Mouse (Mus musculus) embryonic facial prominence, embryonic 14.5 days (tissue): ENCODE measurements at regions not wholly inside any gene's neighbourhood (a gene's known extent, or its start where the extent isn't known, plus 50 kb on each side); places are given as distances from the start of the nearest gene placed in this dataset.

Source experiments
- ATAC-seq: fragments of 200-750 bp; cut with Nextera tagmentation; 2 replicates; pipeline ENCODE4 v1.8.0; 2017; ENCODE audit warnings: low read depth, moderate number of reproducible peaks, moderate TSS enrichment
- DNase-seq: peaks from one replicate; pipeline ENCODE4 v3.0.0-alpha.2; 2015; ENCODE audit warnings: low spot score
- H3K27ac ChIP-seq: fragments of 300-500 bp; sonication (generic); replicated peaks from 2 replicates; pipeline ENCODE4 v1.5.1; 2014; ENCODE audit warnings: low read depth, mild to moderate bottlenecking, low read length, moderate library complexity
- H3K27me3 ChIP-seq: fragments of 300-500 bp; sonication (generic); replicated peaks from 2 replicates; pipeline ENCODE4 v1.6.1; 2014; ENCODE audit warnings: low read length; ENCODE audit not compliant: control insufficient read depth, insufficient read depth
- H3K36me3 ChIP-seq: fragments of 300-500 bp; sonication (generic); 2 replicates; pipeline ENCODE4 v1.6.1; 2014; ENCODE audit warnings: low read length, mixed read lengths; ENCODE audit not compliant: control insufficient read depth, insufficient read depth
- H3K4me1 ChIP-seq: fragments of 300-500 bp; sonication (generic); 2 replicates; pipeline ENCODE4 v1.6.1; 2014; ENCODE audit warnings: antibody characterized with exemption, low read length; ENCODE audit not compliant: control insufficient read depth, insufficient read depth
- H3K4me2 ChIP-seq: fragments of 300-500 bp; sonication (generic); 2 replicates; pipeline ENCODE4 v1.6.1; 2014; ENCODE audit warnings: low read depth, mild to moderate bottlenecking, low read length, moderate library complexity, mixed read lengths
- H3K4me3 ChIP-seq: fragments of 300-500 bp; sonication (generic); 2 replicates; pipeline ENCODE4 v1.5.1; 2014; ENCODE audit warnings: low read depth, mild to moderate bottlenecking, low read length
- H3K9ac ChIP-seq: fragments of 300-500 bp; sonication (generic); 2 replicates; pipeline ENCODE4 v1.6.1; 2014; ENCODE audit warnings: low read depth, mild to moderate bottlenecking, low read length, moderate library complexity, mixed read lengths
- H3K9me3 ChIP-seq: fragments of 300-500 bp; sonication (generic); 2 replicates; pipeline ENCODE4 v1.6.1; 2016; ENCODE audit warnings: low read length; ENCODE audit not compliant: control insufficient read depth
- WGBS: fragments of 180-500 bp; shearing (Covaris S2); extraction: QIAGEN DNeasy Blood & Tissue Kit; methylation state at CpG from one replicate; pipeline ENCODE4 v1.1.7; 2014; 5-methylcytosine and 5-hydroxymethylcytosine counted together

DNA sequence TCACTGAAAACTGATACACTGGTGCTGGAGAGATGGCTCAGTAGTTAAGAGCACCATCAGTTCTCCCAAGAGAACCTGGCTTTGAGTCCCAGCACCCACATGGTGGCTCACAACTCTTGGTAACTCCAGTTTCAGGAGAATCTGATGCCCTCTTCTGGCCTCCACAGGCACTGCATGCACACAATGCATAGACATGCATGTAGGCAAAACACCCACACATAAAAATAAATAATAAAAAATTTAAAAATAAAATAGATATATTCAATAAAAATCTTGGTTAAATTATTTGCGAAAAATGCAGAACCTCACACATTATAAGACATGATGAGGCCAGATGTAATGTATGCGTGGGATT, 123.4 kb upstream of the Ccnd2 start:
- H3K4me2 ChIP-seq = no peak overlapping the region
- peaks cover 4% of the 10 kb centered on the region; the same call in 1 of the 2 replicates for H3K9me3 ChIP-seq
- ATAC-seq (no peak), DNase-seq (no peak)
- H3K27ac ChIP-seq = no peak overlapping the region
- no peaks in the 10 kb centered on the region for H3K4me1 ChIP-seq
- WGBS = 84% methylated on average over 2 of the region's 2 CpGs
- no peak overlapping the region for H3K4me3 ChIP-seq
- H3K9ac ChIP-seq = no peak overlapping the region
- H3K27me3 ChIP-seq = no peaks in the 10 kb centered on the region
- no peaks in the 10 kb centered on the region for H3K36me3 ChIP-seq

DNA sequence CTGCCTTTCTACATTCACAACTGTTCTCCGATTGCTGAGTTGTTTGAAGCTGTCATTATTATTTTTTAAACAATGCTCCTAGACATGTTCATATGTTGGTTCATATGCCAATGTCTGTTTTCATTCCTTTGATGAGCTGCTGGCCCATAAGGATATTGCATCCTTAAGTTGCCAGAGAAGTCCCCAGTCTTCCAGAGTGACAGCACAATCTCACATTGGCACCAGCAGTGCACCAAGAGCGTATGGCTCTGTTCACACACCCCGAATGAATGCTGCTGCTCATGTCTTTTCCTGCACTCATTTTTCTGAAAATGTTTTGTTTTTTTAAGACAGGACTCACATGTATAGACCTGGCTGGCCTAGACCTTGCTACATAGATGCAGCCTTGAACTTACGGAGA, 124.4 kb upstream of the Ccnd2 start:
- no peaks in the 10 kb centered on the region for H3K4me1 ChIP-seq
- no peak overlapping the region for H3K9ac ChIP-seq
- DNase-seq (no peak), ATAC-seq (no peak)
- H3K4me3 ChIP-seq = no peak overlapping the region
- peaks cover 4% of the 10 kb centered on the region; the same call in 1 of the 2 replicates for H3K9me3 ChIP-seq
- no peaks in the 10 kb centered on the region for H3K36me3 ChIP-seq
- no peak overlapping the region for H3K27ac ChIP-seq
- H3K27me3 ChIP-seq = no peaks in the 10 kb centered on the region
- WGBS = 90% methylated on average over 4 of the region's 4 CpGs
- no peak overlapping the region for H3K4me2 ChIP-seq

DNA sequence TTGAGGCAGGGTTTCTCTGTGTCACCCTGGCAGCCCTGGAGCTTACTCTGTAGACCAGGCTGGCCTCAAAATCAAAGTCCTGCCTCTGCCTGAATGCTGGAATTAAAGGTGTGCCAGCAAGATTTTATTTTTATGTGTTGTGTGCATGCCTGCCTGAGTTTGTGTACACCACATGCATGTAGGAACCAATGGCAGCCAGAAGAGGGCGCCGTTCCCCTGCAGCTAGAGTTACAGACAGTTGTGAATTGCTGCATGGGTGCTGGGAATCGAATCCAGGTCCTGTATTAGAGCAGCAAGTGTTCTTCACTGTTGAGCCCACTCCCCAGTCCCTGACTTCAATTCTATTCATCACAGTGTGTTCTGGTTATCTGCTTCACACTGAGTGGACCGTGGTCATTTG, 126.4 kb upstream of the Ccnd2 start:
- Histone ChIP-seq H3K27me3 (no peaks in the 10 kb centered on the region), H3K27ac (no peak overlapping the region), H3K9ac (no peak overlapping the region), H3K9me3 (0 out of 2 replicates have a peak, but pooled peaks cover 4% of the 10 kb centered on the region), H3K4me1 (no peaks in the 10 kb centered on the region), H3K4me2 (no peak overlapping the region), H3K36me3 (no peaks in the 10 kb centered on the region), H3K4me3 (no peak overlapping the region)
- DNase-seq (no peak), ATAC-seq (no peak)
- WGBS = 78% methylated on average over 4 of the region's 4 CpGs

DNA sequence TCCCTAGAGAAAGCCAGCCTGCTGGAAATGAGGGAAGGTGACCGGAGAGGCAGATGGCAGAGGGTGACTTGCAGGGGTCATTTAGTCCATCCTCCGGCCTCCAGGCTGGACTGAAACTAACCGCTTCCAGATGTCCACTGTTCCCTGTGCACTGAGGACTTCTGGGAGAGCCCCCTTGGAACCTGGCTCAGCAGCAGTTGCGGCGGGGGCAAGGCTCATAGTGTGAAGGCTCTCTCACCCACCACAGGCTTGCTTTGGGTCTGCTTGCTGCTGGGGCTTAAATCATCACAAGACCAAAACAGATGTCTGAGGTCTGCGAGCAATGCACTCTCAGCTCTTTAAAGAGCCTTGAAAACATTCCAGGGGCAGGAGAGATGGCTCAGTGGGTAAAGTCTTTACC, 132.2 kb upstream of the Ccnd2 start:
- H3K9me3 ChIP-seq = no peaks in the 10 kb centered on the region
- H3K4me2 ChIP-seq = no peak overlapping the region
- no peak overlapping the region for H3K4me3 ChIP-seq
- peaks cover 24% of the 10 kb centered on the region for H3K4me1 ChIP-seq
- H3K27me3 ChIP-seq = no peaks in the 10 kb centered on the region
- ATAC-seq (0 out of 2 replicates have a peak, but pooled peaks have one; percentile 15), DNase-seq (no peak)
- no peak overlapping the region; the same call in 1 of the 2 replicates for H3K27ac ChIP-seq
- no peaks in the 10 kb centered on the region for H3K36me3 ChIP-seq
- 0 out of 2 replicates have a peak overlapping the region, but pooled peaks have one; percentile 20 for H3K9ac ChIP-seq
- WGBS = 29% methylated on average over 6 of the region's 6 CpGs

DNA sequence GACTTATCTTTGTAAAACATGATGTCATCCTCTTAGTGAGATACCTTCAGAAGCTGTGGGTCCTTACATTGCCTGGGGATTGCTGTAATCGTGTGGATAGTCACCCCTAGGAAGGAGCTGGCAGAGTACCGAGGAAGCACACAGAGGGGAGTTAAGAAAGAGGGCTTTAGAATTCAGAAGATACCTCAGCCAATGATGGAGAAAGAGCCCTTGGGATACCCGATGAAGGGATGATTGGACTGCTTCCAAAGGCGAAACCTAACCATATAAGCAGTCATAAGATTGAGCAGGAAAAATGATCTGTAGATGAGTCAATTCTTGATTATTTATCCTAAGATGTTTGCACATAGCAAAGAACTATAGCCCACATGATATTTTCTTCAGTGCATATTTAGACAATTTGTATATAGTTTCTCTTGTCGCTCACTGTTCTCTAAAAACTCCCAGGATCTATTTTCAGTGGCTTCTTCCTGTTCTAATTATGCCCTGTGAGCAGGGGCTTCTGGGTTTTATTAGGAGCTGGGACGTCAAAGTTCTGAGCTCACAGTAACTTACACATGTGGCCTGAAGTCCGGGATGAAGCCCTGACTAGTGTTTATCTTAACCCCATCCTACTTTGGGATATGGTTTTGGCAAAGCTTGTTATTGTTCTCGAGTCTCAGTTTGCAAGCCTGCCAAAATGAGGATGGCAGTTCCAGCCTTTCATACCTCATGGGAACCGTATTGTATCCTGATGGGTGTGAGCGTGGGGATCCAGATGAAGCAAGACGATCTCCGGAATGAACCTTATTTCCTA, 134.9 kb upstream of the Ccnd2 start:
- ATAC-seq (peak; percentile 53; the same call in 1 of the 2 replicates), DNase-seq (peak; percentile 75)
- Histone ChIP-seq H3K9me3 (no peaks in the 10 kb centered on the region), H3K4me1 (peaks cover 24% of the 10 kb centered on the region), H3K27me3 (no peaks in the 10 kb centered on the region), H3K4me2 (no peak overlapping the region), H3K9ac (no peak overlapping the region), H3K27ac (peak overlapping the region; percentile 34; the same call in 1 of the 2 replicates), H3K36me3 (no peaks in the 10 kb centered on the region), H3K4me3 (no peak overlapping the region)
- 40% methylated on average over 12 of the region's 12 CpGs for WGBS

DNA sequence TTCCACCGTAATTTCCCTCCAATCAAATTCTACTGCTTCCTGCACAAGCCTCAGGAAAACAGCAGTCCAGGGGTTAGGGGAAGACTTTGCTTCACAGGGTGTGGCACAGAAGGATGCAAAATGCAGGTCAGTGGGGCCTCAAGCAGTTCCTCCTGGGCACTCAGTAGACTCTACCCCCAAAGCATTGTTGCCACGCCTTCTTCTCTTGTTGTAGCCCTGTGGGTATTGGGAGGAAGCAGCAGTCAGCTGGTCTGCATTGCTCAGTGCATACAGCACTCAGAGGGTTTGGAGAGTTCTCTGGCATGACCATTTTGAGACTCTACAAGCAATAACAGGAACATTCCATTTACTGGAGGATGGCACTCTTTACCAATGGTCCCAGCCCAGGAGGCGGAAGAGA, 137.0 kb upstream of the Ccnd2 start:
- Histone ChIP-seq H3K4me2 (no peak overlapping the region), H3K27me3 (no peaks in the 10 kb centered on the region), H3K9ac (no peak overlapping the region), H3K9me3 (no peaks in the 10 kb centered on the region), H3K27ac (no peak overlapping the region), H3K36me3 (no peaks in the 10 kb centered on the region), H3K4me3 (no peak overlapping the region), H3K4me1 (peaks cover 21% of the 10 kb centered on the region)
- ATAC-seq = no peak
- WGBS = 82% methylated on average over 3 of the region's 3 CpGs
- DNase-seq = no peak

DNA sequence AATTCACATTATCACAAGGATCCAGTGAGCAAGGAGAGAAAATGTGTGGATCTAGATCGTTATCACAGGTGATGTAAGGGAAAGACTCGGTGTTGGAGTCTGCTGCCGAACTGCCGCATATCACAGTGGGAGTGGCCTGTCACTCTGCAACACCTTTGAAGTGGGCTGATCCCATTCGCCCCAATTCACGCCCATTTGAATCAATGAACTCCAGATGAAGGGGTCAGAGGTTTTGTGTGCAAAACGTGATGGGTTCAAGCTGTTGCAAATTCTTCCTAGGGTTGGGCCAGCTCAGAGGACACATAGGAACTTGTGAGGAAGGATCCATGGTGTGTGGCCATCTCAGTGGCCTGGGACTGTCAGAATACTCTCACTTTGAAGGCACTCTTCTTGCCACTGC, 139.9 kb upstream of the Ccnd2 start:
- no peak overlapping the region for H3K9ac ChIP-seq
- WGBS = 33% methylated on average over 7 of the region's 7 CpGs
- H3K4me2 ChIP-seq = no peak overlapping the region
- no peaks in the 10 kb centered on the region for H3K9me3 ChIP-seq
- H3K4me1 ChIP-seq = peaks cover 5% of the 10 kb centered on the region; the same call in 1 of the 2 replicates
- no peak for ATAC-seq
- H3K27ac ChIP-seq = no peak overlapping the region
- no peaks in the 10 kb centered on the region for H3K27me3 ChIP-seq
- H3K36me3 ChIP-seq = no peaks in the 10 kb centered on the region
- no peak overlapping the region for H3K4me3 ChIP-seq
- no peak for DNase-seq

DNA sequence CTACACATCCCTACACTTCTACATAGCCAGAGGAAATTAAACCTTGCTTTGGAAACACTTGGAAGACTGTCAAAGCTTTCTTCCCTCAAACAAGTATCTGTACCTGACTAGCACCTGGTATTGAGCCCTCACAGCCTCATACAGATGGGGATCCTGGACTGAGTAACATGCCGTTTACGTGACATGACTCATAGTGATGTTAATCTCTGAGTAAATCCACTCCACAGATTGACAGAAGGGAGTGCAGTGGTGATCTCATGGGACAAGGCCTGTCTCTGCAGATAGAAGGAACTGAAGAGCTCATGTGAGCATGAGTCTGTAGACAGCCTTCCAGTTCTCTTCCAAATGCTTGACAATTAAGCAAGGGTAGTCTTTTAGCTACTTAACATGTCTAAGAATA, 141.8 kb upstream of the Ccnd2 start:
- Histone ChIP-seq H3K9me3 (no peaks in the 10 kb centered on the region), H3K4me2 (no peak overlapping the region), H3K4me3 (no peak overlapping the region), H3K9ac (no peak overlapping the region), H3K4me1 (no peaks in the 10 kb centered on the region), H3K36me3 (no peaks in the 10 kb centered on the region), H3K27ac (no peak overlapping the region), H3K27me3 (no peaks in the 10 kb centered on the region)
- 74% methylated on average over 2 of the region's 2 CpGs for WGBS
- ATAC-seq (no peak), DNase-seq (no peak)

DNA sequence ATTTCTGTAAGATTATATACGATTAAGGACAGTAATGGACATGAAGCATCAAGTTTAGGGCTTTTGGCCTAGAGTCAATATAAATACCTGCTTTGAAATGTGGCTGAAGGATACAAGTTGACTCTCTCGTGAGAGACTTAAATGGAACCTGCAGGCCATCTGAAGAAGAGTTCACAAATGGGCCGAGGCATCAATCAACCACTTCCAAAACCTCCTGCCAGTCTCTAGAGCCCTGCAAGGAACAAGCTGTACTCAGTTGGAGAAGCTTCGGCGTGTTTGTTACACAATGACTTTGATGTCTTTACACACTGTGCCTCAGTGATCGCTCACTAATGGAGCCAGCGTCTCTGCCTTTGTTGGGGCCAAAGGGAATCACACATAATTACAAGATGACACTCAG, 146.1 kb upstream of the Ccnd2 start:
- no peak overlapping the region for H3K9ac ChIP-seq
- DNase-seq (no peak), ATAC-seq (no peak)
- no peaks in the 10 kb centered on the region for H3K9me3 ChIP-seq
- H3K27ac ChIP-seq = no peak overlapping the region
- WGBS = 65% methylated on average over 7 of the region's 7 CpGs
- no peaks in the 10 kb centered on the region for H3K36me3 ChIP-seq
- H3K4me2 ChIP-seq = no peak overlapping the region
- no peak overlapping the region for H3K4me3 ChIP-seq
- no peaks in the 10 kb centered on the region for H3K27me3 ChIP-seq
- no peaks in the 10 kb centered on the region for H3K4me1 ChIP-seq
